Comparison of ENCODE assay signal across 9 mouse cellular contexts in the genomic region with DNA sequence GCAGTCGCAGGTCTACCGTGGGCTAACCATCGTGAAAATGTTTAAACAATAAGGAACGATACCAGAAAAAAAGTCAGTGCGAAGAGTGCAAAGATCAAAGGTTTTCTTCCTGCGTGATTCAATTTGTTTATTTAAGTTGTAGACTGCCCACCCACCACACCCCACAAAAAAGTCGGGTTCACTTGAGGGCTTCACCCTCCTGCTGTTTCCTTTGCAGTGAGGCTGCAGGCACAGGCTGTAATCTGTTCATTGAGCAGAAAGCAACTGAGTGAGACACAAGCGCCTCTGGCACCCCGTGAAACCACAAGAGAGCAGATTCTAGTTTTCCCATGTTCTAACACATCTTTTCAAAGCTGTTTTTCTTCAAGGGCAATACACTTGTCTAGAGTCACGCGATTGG. TPM values are rescaled to one million over a fixed set of nuclear protein-coding genes. Genes with fewer than 3 reads are reported as not detected.
DNase-seq lines count a peak whose midpoint lies in the region; ATAC-seq lines count a peak whose summit lies in the region.
"Had no signal": no experiment of that assay in that cellular context is flagged by ENCODE, and none has a peak within 500 bp of the region (broad histone marks: within the 10 kb centered on the region; RNA-seq: fewer than 3 reads in every experiment).

No protein-coding gene starts in this region.

- H3K9ac ChIP-seq in embryonic facial prominence, embryonic 14.5 days (ENCODE audit: low read depth, low read length) = no peak overlapping the region
- no peak overlapping the region for H3K9ac ChIP-seq in neural tube, embryonic 15.5 days (replicated peaks)
- H3K9ac ChIP-seq: embryonic facial prominence, embryonic 12.5 days had no signal

- H3K9me3 ChIP-seq in heart, embryonic 10.5 days = no peaks in the 10 kb centered on the region
- H3K9me3 ChIP-seq in embryonic facial prominence, embryonic 14.5 days (ENCODE audit: control insufficient read depth, low read length) = no peaks in the 10 kb centered on the region
- no peaks in the 10 kb centered on the region for H3K9me3 ChIP-seq in neural tube, embryonic 15.5 days (replicated peaks)
- H3K9me3 ChIP-seq: embryonic facial prominence, embryonic 12.5 days had no signal

- no peak for ATAC-seq in embryonic facial prominence, embryonic 14.5 days (ENCODE audit: low read depth)
- no peak for ATAC-seq in neural tube, embryonic 15.5 days (ENCODE audit: low FRiP score)

- H3K4me2 ChIP-seq in embryonic facial prominence, embryonic 14.5 days (ENCODE audit: low read depth, low read length) = peak overlapping the region; percentile 10; the same call in 1 of the 2 replicates
- peak overlapping the region; percentile 1; the same call in 1 of the 2 replicates for H3K4me2 ChIP-seq in neural tube, embryonic 15.5 days
- H3K4me2 ChIP-seq: embryonic facial prominence, embryonic 12.5 days had no signal

- 0 out of 2 replicates have a peak overlapping the region, but pooled peaks have one; percentile 10 for H3K27ac ChIP-seq in heart, embryonic 10.5 days
- no peak overlapping the region for H3K27ac ChIP-seq in embryonic facial prominence, embryonic 14.5 days (replicated peaks; ENCODE audit: low read depth, low read length)
- no peak overlapping the region for H3K27ac ChIP-seq in neural tube, embryonic 15.5 days (replicated peaks)
- H3K27ac ChIP-seq: embryonic facial prominence, embryonic 12.5 days had no signal

- H3K4me3 ChIP-seq in heart, embryonic 10.5 days = no peak overlapping the region
- no peak overlapping the region for H3K4me3 ChIP-seq in embryonic facial prominence, embryonic 14.5 days (ENCODE audit: low read depth, low read length)
- no peak overlapping the region for H3K4me3 ChIP-seq in neural tube, embryonic 15.5 days (replicated peaks)
- H3K4me3 ChIP-seq: embryonic facial prominence, embryonic 12.5 days had no signal

- no peaks in the 10 kb centered on the region for H3K36me3 ChIP-seq in heart, embryonic 10.5 days
- no peaks in the 10 kb centered on the region for H3K36me3 ChIP-seq in embryonic facial prominence, embryonic 14.5 days (ENCODE audit: control insufficient read depth, insufficient read depth, low read length)
- H3K36me3 ChIP-seq in neural tube, embryonic 15.5 days = no peaks in the 10 kb centered on the region
- H3K36me3 ChIP-seq: embryonic facial prominence, embryonic 12.5 days had no signal

- WGBS in heart, embryonic 10.5 days = 33% methylated on average over 11 of the region's 11 CpGs
- WGBS in embryonic facial prominence, embryonic 14.5 days = 25% methylated on average over 11 of the region's 11 CpGs
- 5% methylated on average over 11 of the region's 11 CpGs for WGBS in neural tube, embryonic 15.5 days

- no peak for DNase-seq in heart, embryonic 10.5 days (ENCODE audit: low spot score)
- DNase-seq in heart, adult 11 months = no peak
- peak; percentile 84 for DNase-seq in A20 (ENCODE audit: low read depth, low spot score)
- peak; percentile 55 for DNase-seq in embryonic facial prominence, embryonic 14.5 days (ENCODE audit: low spot score)
- no peak for DNase-seq in right cerebral cortex, postnatal 25 days
- DNase-seq in lung, adult 18-20 months = no peak
- DNase-seq in spleen, postnatal 14 days (ENCODE audit: low spot score in 2 of 2) = no peak

- no peaks in the 10 kb centered on the region for H3K27me3 ChIP-seq in heart, embryonic 10.5 days (ENCODE audit: insufficient read depth, poor library complexity, severe bottlenecking)
- no peaks in the 10 kb centered on the region for H3K27me3 ChIP-seq in embryonic facial prominence, embryonic 14.5 days (replicated peaks; ENCODE audit: control insufficient read depth, insufficient read depth, low read length)
- H3K27me3 ChIP-seq in neural tube, embryonic 15.5 days (replicated peaks) = no peaks in the 10 kb centered on the region
- H3K27me3 ChIP-seq: embryonic facial prominence, embryonic 12.5 days had no signal

- H3K4me1 ChIP-seq in heart, embryonic 10.5 days = peaks cover 71% of the 10 kb centered on the region
- peaks cover 8% of the 10 kb centered on the region; the same call in 1 of the 2 replicates for H3K4me1 ChIP-seq in embryonic facial prominence, embryonic 14.5 days (ENCODE audit: control insufficient read depth, insufficient read depth, low read length)
- H3K4me1 ChIP-seq in neural tube, embryonic 15.5 days = 0 out of 2 replicates have a peak, but pooled peaks cover 7% of the 10 kb centered on the region

RNA-seq across cellular contexts. Expression of a gene that starts 29.6 kb away (rescaled TPM):
- 51.8 and 57.5 TPM in 2 replicates for polyA plus RNA-seq in heart, embryonic 10.5 days (2016; fragmentation: Nextera tagmentation; extraction: Ambion mirVana)
- 32.3 and 39.0 TPM in 2 replicates for polyA plus RNA-seq in embryonic facial prominence, embryonic 14.5 days (2014; fragmentation: Nextera tagmentation; extraction: Ambion mirVana)
- 18.2 and 29.4 TPM in 2 replicates for polyA plus RNA-seq in neural tube, embryonic 15.5 days (2015; fragmentation: Nextera tagmentation; extraction: Ambion mirVana)

Comparison
In these comparisons a context has a peak if more than half of its experiments do, and no peak if none do; other contexts are left out.
1. DNase-seq: peak in A20 (single experiment) and embryonic facial prominence, embryonic 14.5 days (single experiment); none in heart, embryonic 10.5 days (single experiment), heart, adult 11 months (single experiment), right cerebral cortex, postnatal 25 days (single experiment), lung, adult 18-20 months (0 of 2) and spleen, postnatal 14 days (0 of 2).